Mouse (Mus musculus): ENCODE data around the gene Tmem274. TPM values are rescaled to one million over a fixed set of nuclear protein-coding genes. Genes with fewer than 3 reads are reported as not detected.
"Not testable (repeated sequence)": the region's sequence is repeated elsewhere in the genome, so short reads cannot be mapped to it uniquely, and the experiment has no call there.

Gene Tmem274
- not detected in 2 replicates for total RNA-seq (2014; rRNA removed)
- not detected in 2 replicates for polyA plus RNA-seq (2015; fragmentation: Nextera tagmentation; extraction: Ambion mirVana)

GRCm38 (mm10) chr4:149477078-149477477 lies at the start of gene Tmem274:
Gene Tmem274, plus strand, starts transcription at chr4:149477378.
- no peaks in the 10 kb centered on the region for H3K9me3 ChIP-seq (ENCODE audit: low read length)
- H3K27ac ChIP-seq = no peak within 1 kb of the TSS
- 89% methylated on average over 11 of the region's 11 CpGs for WGBS
- no peaks in the 10 kb centered on the region for H3K27me3 ChIP-seq (ENCODE audit: insufficient read depth, low read length)
- no peak for DNase-seq (ENCODE audit: low spot score)
- H3K36me3 ChIP-seq (ENCODE audit: insufficient read depth, low read length) = no peaks in the 10 kb centered on the region; the same call in 1 of the 2 replicates
- H3K4me3 ChIP-seq (ENCODE audit: low read length) = no peak within 1 kb of the TSS
- no peak for TF ChIP-seq CTCF (IDR thresholded peaks at IDR 0.05; ENCODE audit: low read depth)
- H3K4me1 ChIP-seq (ENCODE audit: insufficient read depth, low read length) = no peaks in the 10 kb centered on the region
- H3K4me2 ChIP-seq (ENCODE audit: low read depth, low read length) = no peak within 1 kb of the TSS
- no peak within 1 kb of the TSS for H3K9ac ChIP-seq (replicated peaks; ENCODE audit: low read length)
- ATAC-seq = no peak

- no peak overlapping the region for H3K4me3 ChIP-seq (ENCODE audit: low read length)
- no peak overlapping the region for H3K27ac ChIP-seq
- H3K9ac ChIP-seq (replicated peaks; ENCODE audit: low read length) = no peak overlapping the region
- H3K4me2 ChIP-seq (ENCODE audit: low read depth, low read length) = no peak overlapping the region
- H3K4me1 ChIP-seq (ENCODE audit: insufficient read depth, low read length) = no peaks in the 10 kb centered on the region
- H3K9me3 ChIP-seq (ENCODE audit: low read length) = no peaks in the 10 kb centered on the region
- ATAC-seq = no peak
- H3K36me3 ChIP-seq (ENCODE audit: insufficient read depth, low read length) = no peaks in the 10 kb centered on the region
- H3K27me3 ChIP-seq (ENCODE audit: insufficient read depth, low read length) = no peaks in the 10 kb centered on the region
- no peak for TF ChIP-seq CTCF (IDR thresholded peaks at IDR 0.05; ENCODE audit: low read depth)
- peak; percentile 9 for DNase-seq (ENCODE audit: low spot score)
- 51% methylated on average over 5 of the region's 5 CpGs for WGBS
These were observed 47.6 kb upstream of the Tmem274 start for GRCm38 (mm10) chr4:149429592-149429991.

DNA sequence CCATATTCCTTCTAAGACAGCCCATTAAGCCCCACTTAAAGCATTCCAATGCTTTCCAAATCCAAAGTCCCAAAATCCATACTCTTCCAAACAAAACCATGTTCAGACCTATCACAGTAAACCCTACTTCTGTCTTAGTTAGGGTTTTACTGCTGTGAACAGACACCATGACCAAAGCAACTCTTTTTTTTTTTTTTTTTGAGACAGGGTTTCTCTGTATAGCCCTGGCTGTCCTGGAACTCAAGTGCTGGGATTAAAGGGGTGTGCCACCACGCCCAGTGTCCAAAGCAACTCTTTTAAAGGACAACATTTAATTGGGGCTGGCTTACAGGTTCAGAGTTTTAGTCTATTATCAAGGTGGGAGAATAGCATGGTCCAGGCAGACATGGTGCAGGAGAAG lies 45.3 kb upstream of the Tmem274 start:
- H3K9me3 ChIP-seq (ENCODE audit: low read length); DNase-seq (ENCODE audit: low spot score); H3K4me2 ChIP-seq (ENCODE audit: low read depth, low read length); H3K27me3 ChIP-seq (ENCODE audit: insufficient read depth, low read length); ATAC-seq; H3K4me3 ChIP-seq (ENCODE audit: low read length); H3K9ac ChIP-seq (replicated peaks; ENCODE audit: low read length); H3K27ac ChIP-seq; H3K36me3 ChIP-seq (ENCODE audit: insufficient read depth, low read length); H3K4me1 ChIP-seq (ENCODE audit: insufficient read depth, low read length): not testable (repeated sequence)
- WGBS = 80% methylated on average over 1 of the region's 1 CpGs

DNA sequence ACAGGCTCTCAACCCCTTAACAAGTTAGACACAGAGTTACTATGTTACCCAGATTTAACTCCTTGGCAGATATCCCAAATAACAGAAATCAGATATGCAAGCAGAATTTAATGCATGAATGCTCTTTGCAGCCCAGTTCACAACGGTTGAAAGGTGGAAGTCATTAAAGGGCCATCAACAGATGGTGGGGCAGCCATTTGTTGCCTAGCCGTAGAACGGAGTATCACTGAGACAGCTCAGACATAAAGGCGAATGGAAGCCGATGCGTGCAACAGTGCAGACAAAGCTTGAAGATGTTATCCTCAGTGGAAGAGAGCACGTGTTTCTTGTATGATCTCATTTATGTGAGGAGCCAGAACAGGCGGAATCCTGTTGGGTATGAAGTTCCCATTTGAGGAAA lies 36.6 kb upstream of the Tmem274 start:
- Histone ChIP-seq H3K27ac (no peak overlapping the region), H3K27me3 (ENCODE audit: insufficient read depth, low read length) (no peaks in the 10 kb centered on the region), H3K36me3 (ENCODE audit: insufficient read depth, low read length) (no peaks in the 10 kb centered on the region), H3K9me3 (ENCODE audit: low read length) (no peaks in the 10 kb centered on the region), H3K4me2 (ENCODE audit: low read depth, low read length) (no peak overlapping the region), H3K4me3 (ENCODE audit: low read length) (no peak overlapping the region), H3K4me1 (ENCODE audit: insufficient read depth, low read length) (peaks cover 1% of the 10 kb centered on the region; the same call in 1 of the 2 replicates), H3K9ac (replicated peaks; ENCODE audit: low read length) (no peak overlapping the region)
- TF ChIP-seq CTCF (IDR thresholded peaks at IDR 0.05; ENCODE audit: low read depth) = no peak
- no peak for ATAC-seq
- peak; percentile 18 for DNase-seq (ENCODE audit: low spot score)
- 47% methylated on average over 8 of the region's 8 CpGs for WGBS

- DNase-seq (ENCODE audit: low spot score) (no peak), ATAC-seq (no peak)
- no peaks in the 10 kb centered on the region for H3K27me3 ChIP-seq (ENCODE audit: insufficient read depth, low read length)
- H3K36me3 ChIP-seq (ENCODE audit: insufficient read depth, low read length) = no peaks in the 10 kb centered on the region
- no peak overlapping the region for H3K9ac ChIP-seq (replicated peaks; ENCODE audit: low read length)
- H3K9me3 ChIP-seq (ENCODE audit: low read length) = no peaks in the 10 kb centered on the region
- WGBS = 39% methylated on average over 3 of the region's 3 CpGs
- H3K4me3 ChIP-seq (ENCODE audit: low read length) = no peak overlapping the region
- no peak overlapping the region for H3K27ac ChIP-seq
- H3K4me2 ChIP-seq (ENCODE audit: low read depth, low read length) = no peak overlapping the region
- no peak for TF ChIP-seq CTCF (IDR thresholded peaks at IDR 0.05; ENCODE audit: low read depth)
- peaks cover 10% of the 10 kb centered on the region for H3K4me1 ChIP-seq (ENCODE audit: insufficient read depth, low read length)
These were observed 34.7 kb upstream of the Tmem274 start for GRCm38 (mm10) chr4:149442436-149442835.

DNA sequence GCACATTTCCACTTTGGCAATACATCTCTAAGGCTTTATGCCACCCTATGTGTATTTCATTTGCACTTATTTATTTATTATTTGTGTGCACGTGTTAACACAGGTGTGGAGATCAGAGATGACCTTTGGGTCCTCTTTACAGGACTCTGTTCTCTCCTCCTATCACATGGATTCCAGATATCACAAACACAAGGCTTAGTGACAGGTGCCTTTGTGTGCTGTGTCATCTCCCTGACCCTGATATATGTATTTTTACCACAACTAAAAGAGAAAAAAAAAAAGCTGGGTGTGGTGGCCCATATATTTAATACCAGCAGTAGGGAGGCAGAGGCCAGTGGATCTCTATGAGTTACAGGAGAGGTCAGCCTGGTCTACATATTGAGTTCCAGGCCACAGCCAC lies 32.7 kb upstream of the Tmem274 start:
- Histone ChIP-seq H3K4me1 (ENCODE audit: insufficient read depth, low read length) (peaks cover 10% of the 10 kb centered on the region), H3K9me3 (ENCODE audit: low read length) (no peaks in the 10 kb centered on the region), H3K4me2 (ENCODE audit: low read depth, low read length) (peak overlapping the region; percentile 60), H3K4me3 (ENCODE audit: low read length) (no peak overlapping the region), H3K27me3 (ENCODE audit: insufficient read depth, low read length) (no peaks in the 10 kb centered on the region), H3K27ac (peak overlapping the region; percentile 87), H3K9ac (replicated peaks; ENCODE audit: low read length) (no peak overlapping the region; the same call in 1 of the 2 replicates), H3K36me3 (ENCODE audit: insufficient read depth, low read length) (no peaks in the 10 kb centered on the region)
- 60% methylated on average over 1 of the region's 1 CpGs for WGBS
- no peak for DNase-seq (ENCODE audit: low spot score)
- ATAC-seq = no peak
- TF ChIP-seq CTCF (IDR thresholded peaks at IDR 0.05; ENCODE audit: low read depth) = no peak

DNA sequence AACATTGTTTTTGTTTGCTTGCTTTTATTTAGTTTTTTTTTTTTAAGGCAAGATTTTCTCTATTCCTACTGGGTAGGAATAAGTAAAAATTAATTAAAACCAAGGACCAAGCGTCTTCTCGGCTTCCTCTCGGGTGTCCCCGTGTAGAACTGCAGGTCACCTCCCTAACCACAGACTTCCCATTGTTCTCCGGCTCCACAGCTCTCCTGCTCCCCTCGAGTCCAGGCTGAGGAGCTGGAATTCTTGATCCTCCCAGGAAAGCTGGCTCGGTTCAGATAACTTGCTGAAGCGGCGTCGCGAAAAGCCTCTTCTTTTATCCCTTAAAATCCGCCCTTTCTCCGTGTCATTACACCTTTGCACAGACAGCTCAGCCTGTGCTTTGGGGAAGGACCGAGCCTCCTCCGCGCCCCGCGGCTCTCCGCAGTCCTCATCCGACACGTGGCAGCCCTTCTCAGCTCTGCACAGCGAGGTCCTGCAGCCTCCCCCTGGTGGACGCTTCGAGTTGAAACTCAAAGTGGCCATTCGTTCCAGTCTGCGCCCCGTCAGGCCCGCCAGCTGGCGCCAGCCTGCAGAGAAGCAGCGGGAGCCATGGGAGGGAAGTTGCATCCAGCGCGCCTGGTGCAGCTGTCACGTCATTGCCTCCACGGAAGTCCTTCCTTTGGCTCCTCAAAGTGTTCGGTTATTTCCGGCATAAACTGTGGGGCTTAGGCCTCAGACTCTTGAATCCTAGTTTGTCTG lies 32.0 kb upstream of the Tmem274 start:
- peak; percentile 97 for DNase-seq (ENCODE audit: low spot score)
- Histone ChIP-seq H3K27me3 (ENCODE audit: insufficient read depth, low read length) (no peaks in the 10 kb centered on the region), H3K4me1 (ENCODE audit: insufficient read depth, low read length) (peaks cover 10% of the 10 kb centered on the region), H3K27ac (peak overlapping the region; percentile 87), H3K36me3 (ENCODE audit: insufficient read depth, low read length) (no peaks in the 10 kb centered on the region), H3K4me2 (ENCODE audit: low read depth, low read length) (peak overlapping the region; percentile 60), H3K4me3 (ENCODE audit: low read length) (peak overlapping the region; percentile 29), H3K9ac (replicated peaks; ENCODE audit: low read length) (peak overlapping the region; percentile 58), H3K9me3 (ENCODE audit: low read length) (no peaks in the 10 kb centered on the region)
- peak; percentile 96 for TF ChIP-seq CTCF (IDR thresholded peaks at IDR 0.05; ENCODE audit: low read depth)
- peak; percentile 98 for ATAC-seq
- WGBS = under 1% methylated on average over 36 of the region's 36 CpGs
